Mouse (Mus musculus) liver, embryonic 11.5 days (tissue): Measurements from ENCODE around the gene Eml2. TPM values are rescaled to one million over a fixed set of nuclear protein-coding genes. Genes with fewer than 3 reads are reported as not detected.

ENCODE experiments used
- ATAC-seq: fragments of 200-750 bp; cut with Nextera tagmentation; replicated peaks from 2 replicates; pipeline ENCODE4 v1.8.0; 2017; ENCODE audit warnings: moderate number of reproducible peaks, mild to moderate bottlenecking, moderate TSS enrichment, moderate library complexity; ENCODE audit not compliant: low FRiP score
- DNase-seq: peaks from one replicate; pipeline ENCODE4 v3.0.0-alpha.2; 2017; ENCODE audit warnings: low spot score
- H3K27ac ChIP-seq: fragments of 300-500 bp; sonication (generic); 2 replicates; pipeline ENCODE4 v1.5.1; 2014; ENCODE audit warnings: mild to moderate bottlenecking, low read depth, low read length, control low read depth
- H3K27me3 ChIP-seq: fragments of 300-500 bp; sonication (generic); replicated peaks from 2 replicates; pipeline ENCODE4 v1.6.1; 2014; ENCODE audit warnings: low read length, mixed read lengths; ENCODE audit not compliant: control insufficient read depth, insufficient read depth
- H3K36me3 ChIP-seq: fragments of 300-500 bp; sonication (generic); 2 replicates; pipeline ENCODE4 v1.6.1; 2014; ENCODE audit warnings: mild to moderate bottlenecking, low read length, moderate library complexity, mixed read lengths; ENCODE audit not compliant: control insufficient read depth, insufficient read depth
- H3K4me1 ChIP-seq: fragments of 300-500 bp; sonication (generic); replicated peaks from 2 replicates; pipeline ENCODE4 v1.6.1; 2014; ENCODE audit warnings: low read length, mixed read lengths; ENCODE audit not compliant: control insufficient read depth, insufficient read depth
- H3K4me2 ChIP-seq: fragments of 300-500 bp; sonication (generic); 2 replicates; pipeline ENCODE4 v1.6.1; 2014; ENCODE audit warnings: mild to moderate bottlenecking, control low read depth, moderate library complexity
- H3K4me3 ChIP-seq: fragments of 300-500 bp; sonication (generic); 2 replicates; pipeline ENCODE4 v1.5.1; 2014; ENCODE audit warnings: low read depth, low read length, control low read depth
- H3K9ac ChIP-seq: fragments of 300-500 bp; sonication (generic); 2 replicates; pipeline ENCODE4 v1.6.1; 2014; ENCODE audit warnings: low read depth, low read length, control low read depth
- H3K9me3 ChIP-seq: fragments of 300-500 bp; sonication (generic); 2 replicates; pipeline ENCODE4 v1.6.1; 2016; ENCODE audit warnings: low read length, inconsistent platforms, mixed read lengths; ENCODE audit not compliant: control insufficient read depth
- WGBS: fragments of 180-500 bp; shearing (Covaris S2); extraction: QIAGEN DNeasy Blood & Tissue Kit; methylation state at CpG from one replicate; pipeline ENCODE4 v1.1.7; 2014; 5-methylcytosine and 5-hydroxymethylcytosine counted together
- polyA plus RNA-seq: library from polyadenylated mRNA; unstranded; fragments of >200 nt; fragmentation: Nextera tagmentation; extraction: Ambion mirVana; gene quantifications from 2 replicates; pipeline ENCODE4 v1.2.1, GENCODE M21; 2014

The Eml2 gene
- polyA plus RNA-seq, 1 experiment from 2014 or later, result 2.7 TPM

- H3K9ac ChIP-seq, result peak within 1 kb of the TSS; percentile 36
- DNase-seq, result peak; percentile 60
- H3K27me3 ChIP-seq, result peaks cover 16% of the 10 kb centered on the region
- WGBS, result 4% methylated on average over 29 of the region's 30 CpGs
- ATAC-seq, result peak; percentile 68
- H3K4me2 ChIP-seq, result peak within 1 kb of the TSS; percentile 81
- no peak within 1 kb of the TSS for H3K27ac ChIP-seq
- no peaks in the 10 kb centered on the region for H3K4me1 ChIP-seq
- H3K9me3 ChIP-seq, result no peaks in the 10 kb centered on the region; the same call in 1 of the 2 replicates
- H3K4me3 ChIP-seq, result peak within 1 kb of the TSS; percentile 51
- H3K36me3 ChIP-seq, result no peaks in the 10 kb centered on the region
Measured at GRCm38 (mm10) chr7:19211996-19212755, 36.0 kb downstream of the Eml2 start, which contains the start of gene Gpr4. Gene Gpr4, plus strand, starts transcription at chr7:19212538.

GRCm38 (mm10) chr7:19213385-19213784, 37.2 kb downstream of the Eml2 start:
- peak overlapping the region; percentile 81; the same call in 1 of the 2 replicates for H3K4me2 ChIP-seq
- no peak overlapping the region for H3K27ac ChIP-seq
- WGBS, result 70% methylated on average over 2 of the region's 2 CpGs
- no peak for DNase-seq
- H3K36me3 ChIP-seq, result no peaks in the 10 kb centered on the region
- no peak overlapping the region for H3K9ac ChIP-seq
- no peaks in the 10 kb centered on the region; the same call in 1 of the 2 replicates for H3K9me3 ChIP-seq
- no peak for ATAC-seq
- no peaks in the 10 kb centered on the region for H3K4me1 ChIP-seq
- H3K27me3 ChIP-seq, result peaks cover 16% of the 10 kb centered on the region
- H3K4me3 ChIP-seq, result no peak overlapping the region

- Histone ChIP-seq H3K4me2 (no peak overlapping the region), H3K4me3 (no peak overlapping the region), H3K27ac (no peak overlapping the region), H3K4me1 (no peaks in the 10 kb centered on the region), H3K9ac (no peak overlapping the region), H3K36me3 (no peaks in the 10 kb centered on the region), H3K27me3 (peaks cover 16% of the 10 kb centered on the region), H3K9me3 (no peaks in the 10 kb centered on the region; the same call in 1 of the 2 replicates)
- 60% methylated on average over 7 of the region's 7 CpGs for WGBS
- DNase-seq (no peak), ATAC-seq (no peak)
Measured at GRCm38 (mm10) chr7:19214369-19214768, 38.1 kb downstream of the Eml2 start.

- Histone ChIP-seq H3K36me3 (no peaks in the 10 kb centered on the region), H3K27ac (no peak overlapping the region), H3K9ac (no peak overlapping the region), H3K27me3 (peaks cover 16% of the 10 kb centered on the region), H3K4me1 (no peaks in the 10 kb centered on the region), H3K9me3 (no peaks in the 10 kb centered on the region; the same call in 1 of the 2 replicates), H3K4me3 (no peak overlapping the region), H3K4me2 (no peak overlapping the region)
- ATAC-seq (no peak), DNase-seq (no peak)
- WGBS, result 59% methylated on average over 9 of the region's 9 CpGs
Measured at GRCm38 (mm10) chr7:19214940-19215339, 38.7 kb downstream of the Eml2 start.

- peaks cover 10% of the 10 kb centered on the region; the same call in 1 of the 2 replicates for H3K27me3 ChIP-seq
- 26% methylated on average over 5 of the region's 5 CpGs for whole genome bisulfite sequencing
- H3K4me3 ChIP-seq, result no peak overlapping the region
- H3K4me1 ChIP-seq, result no peaks in the 10 kb centered on the region
- H3K36me3 ChIP-seq, result no peaks in the 10 kb centered on the region
- ATAC-seq, result no peak
- H3K9ac ChIP-seq, result no peak overlapping the region
- no peak overlapping the region for H3K27ac ChIP-seq
- H3K9me3 ChIP-seq, result no peaks in the 10 kb centered on the region
- no peak overlapping the region for H3K4me2 ChIP-seq
- no peak for DNase-seq
Measured at GRCm38 (mm10) chr7:19217492-19217891, 41.3 kb downstream of the Eml2 start.

GRCm38 (mm10) chr7:19217944-19218343, 41.7 kb downstream of the Eml2 start:
- H3K27ac ChIP-seq, result no peak overlapping the region
- peak; percentile 21; the same call in 1 of the 2 replicates for ATAC-seq
- no peak overlapping the region for H3K9ac ChIP-seq
- H3K36me3 ChIP-seq, result no peaks in the 10 kb centered on the region
- peaks cover 7% of the 10 kb centered on the region; the same call in 1 of the 2 replicates for H3K27me3 ChIP-seq
- no peak for DNase-seq
- no peaks in the 10 kb centered on the region for H3K4me1 ChIP-seq
- H3K4me2 ChIP-seq, result no peak overlapping the region
- no peak overlapping the region for H3K4me3 ChIP-seq
- WGBS, result 6% methylated on average over 2 of the region's 3 CpGs
- H3K9me3 ChIP-seq, result no peaks in the 10 kb centered on the region

GRCm38 (mm10) chr7:19220061-19220460, 43.8 kb downstream of the Eml2 start:
- no peak overlapping the region for H3K27ac ChIP-seq
- no peaks in the 10 kb centered on the region for H3K9me3 ChIP-seq
- H3K4me3 ChIP-seq, result no peak overlapping the region
- 66% methylated on average over 3 of the region's 3 CpGs for WGBS
- no peak overlapping the region for H3K4me2 ChIP-seq
- no peaks in the 10 kb centered on the region for H3K36me3 ChIP-seq
- DNase-seq (no peak), ATAC-seq (no peak)
- 0 out of 2 replicates have a peak, but pooled peaks cover 3% of the 10 kb centered on the region for H3K27me3 ChIP-seq
- H3K4me1 ChIP-seq, result peaks cover 7% of the 10 kb centered on the region
- no peak overlapping the region for H3K9ac ChIP-seq

GRCm38 (mm10) chr7:19222189-19222588, 46.0 kb downstream of the Eml2 start:
- Histone ChIP-seq H3K27me3 (no peaks in the 10 kb centered on the region), H3K4me2 (no peak overlapping the region), H3K9me3 (no peaks in the 10 kb centered on the region), H3K4me1 (peaks cover 22% of the 10 kb centered on the region), H3K4me3 (no peak overlapping the region), H3K9ac (no peak overlapping the region), H3K36me3 (no peaks in the 10 kb centered on the region), H3K27ac (no peak overlapping the region)
- no peak for DNase-seq
- ATAC-seq, result no peak
- 90% methylated on average over 16 of the region's 16 CpGs for WGBS

GRCm38 (mm10) chr7:19222875-19223274, 46.7 kb downstream of the Eml2 start:
- 86% methylated on average over 14 of the region's 14 CpGs for WGBS
- Histone ChIP-seq H3K27me3 (no peaks in the 10 kb centered on the region), H3K9me3 (no peaks in the 10 kb centered on the region), H3K4me1 (peaks cover 22% of the 10 kb centered on the region), H3K36me3 (no peaks in the 10 kb centered on the region), H3K27ac (no peak overlapping the region), H3K4me2 (no peak overlapping the region), H3K9ac (no peak overlapping the region), H3K4me3 (no peak overlapping the region)
- no peak for ATAC-seq
- no peak for DNase-seq
